Mouse (Mus musculus) C2C12 (cell line): ENCODE results near the gene C8a. TPM values are rescaled to one million over a fixed set of nuclear protein-coding genes. Genes with fewer than 3 reads are reported as not detected.

Experiments used
- H3K27me3 ChIP-seq: one replicate; pipeline ENCODE4 v1.6.1; 2011; ENCODE audit not compliant: control insufficient read depth, insufficient read depth, insufficient read length
- H3K36me3 ChIP-seq: one replicate; pipeline ENCODE4 v1.6.1; 2011; ENCODE audit not compliant: control insufficient read depth, insufficient read depth
- H3K4me3 ChIP-seq: one replicate; pipeline ENCODE4 v1.5.1; 2011; ENCODE audit warnings: mild to moderate bottlenecking, control low read depth; ENCODE audit not compliant: poor library complexity, insufficient read depth, severe bottlenecking
- H3K79me2 ChIP-seq: one replicate; pipeline ENCODE4 v1.6.1; 2011; ENCODE audit not compliant: control insufficient read depth, insufficient read depth
- H3K79me3 ChIP-seq: one replicate; pipeline ENCODE4 v1.6.1; 2011; ENCODE audit warnings: low read depth, control low read depth
- H3ac ChIP-seq: one replicate; pipeline ENCODE3; 2011; ENCODE audit warnings: low read depth; ENCODE audit not compliant: control insufficient read depth, insufficient read length
- CEBPB ChIP-seq: IDR thresholded peaks from one replicate; pipeline ENCODE4 v1.6.1; 2011; ENCODE audit warnings: low read depth, mild to moderate bottlenecking, control low read depth, moderate library complexity
- CTCF ChIP-seq: IDR thresholded peaks from one replicate; pipeline ENCODE4 v1.5.1; 2011; ENCODE audit not compliant: control insufficient read depth, insufficient read depth, insufficient read length
- FOSL1 ChIP-seq: IDR thresholded peaks from one replicate; pipeline ENCODE4 v1.8.0; 2011; ENCODE audit warnings: mild to moderate bottlenecking, low read length; ENCODE audit not compliant: poor library complexity, insufficient read depth, severe bottlenecking
- MAX ChIP-seq: IDR thresholded peaks from one replicate; pipeline ENCODE4 v1.6.1; 2011; ENCODE audit warnings: mild to moderate bottlenecking, control low read depth
- MYOD1 ChIP-seq: IDR thresholded peaks from one replicate; pipeline ENCODE4 v1.6.1; 2011; ENCODE audit warnings: low read depth; ENCODE audit not compliant: control insufficient read depth, insufficient read length
- MYOG ChIP-seq: IDR thresholded peaks from one replicate; pipeline ENCODE4 v1.6.1; 2011; ENCODE audit not compliant: control insufficient read depth, insufficient read length; ENCODE audit errors: extremely low read depth
- USF1 ChIP-seq: IDR thresholded peaks from one replicate; pipeline ENCODE4 v1.6.1; 2011; ENCODE audit warnings: low read depth, mild to moderate bottlenecking, control low read depth, moderate library complexity
- polyA plus RNA-seq: library from polyadenylated mRNA; unstranded; fragments of >200 nt; fragmentation: generic; extraction: Trizol; gene quantifications from one replicate; pipeline ENCODE4 v1.2.1, GENCODE M21; 2012; ENCODE audit warnings: missing spikeins

C8a gene
- polyA plus RNA-seq, 1 experiment, result not detected

DNA sequence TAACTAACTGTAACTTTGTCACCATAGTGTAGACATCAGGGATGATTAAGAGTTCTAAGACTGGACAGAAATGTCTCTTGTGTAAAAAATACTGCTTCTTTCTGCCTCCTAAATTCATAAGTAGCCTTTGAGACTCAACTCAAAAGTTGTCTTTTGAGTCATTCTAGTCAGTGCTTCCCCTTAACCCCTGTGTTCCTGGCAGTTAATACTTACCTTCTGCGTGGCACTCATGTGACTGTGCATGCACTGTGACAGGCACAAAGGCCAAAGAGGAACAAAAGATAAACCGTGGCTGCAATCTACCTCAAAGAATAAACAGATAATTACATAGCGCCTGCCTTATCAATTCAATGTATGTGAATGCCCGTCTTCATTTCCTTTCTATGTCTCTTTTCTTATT is 18.4 kb downstream of the C8a start:
- Histone ChIP-seq H3K79me3 (no peaks in the 10 kb centered on the region), H3K27me3 (no peaks in the 10 kb centered on the region), H3K4me3 (no peak overlapping the region), H3K36me3 (no peaks in the 10 kb centered on the region), H3ac (no peak overlapping the region), H3K79me2 (no peaks in the 10 kb centered on the region)
- TF ChIP-seq FOSL1 (no peak), MYOD1 (no peak), CTCF (no peak), MAX (no peak), MYOG (no peak), CEBPB (no peak), USF1 (no peak)

DNA sequence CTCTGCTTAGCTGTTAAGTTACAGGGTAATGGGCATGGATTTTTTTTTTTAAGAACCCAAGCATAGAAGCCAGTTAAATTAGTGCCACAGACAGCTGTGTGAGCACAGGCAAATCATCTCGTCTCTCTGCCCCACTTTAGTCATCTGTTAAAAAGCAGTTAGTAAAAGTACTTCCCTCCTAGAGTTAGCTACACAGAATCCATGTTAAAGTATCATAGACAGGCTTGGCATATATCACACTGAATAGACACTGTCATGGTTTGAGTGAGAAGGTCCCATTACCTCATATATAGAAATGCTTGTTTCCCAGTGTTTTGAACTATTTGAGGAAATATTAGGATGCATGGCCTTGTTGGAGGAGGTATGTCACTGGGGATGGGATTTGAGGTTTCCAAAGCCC is 19.2 kb downstream of the C8a start, which contains the start of gene Gm17662:
TSS of gene Gm17662 (plus strand) at position 301 of the 400 bp plus-strand sequence.
- no peak for TF ChIP-seq MYOG
- no peak for TF ChIP-seq FOSL1
- TF ChIP-seq CTCF, result no peak
- no peak for TF ChIP-seq MAX
- no peak for TF ChIP-seq USF1
- no peak for TF ChIP-seq CEBPB
- no peaks in the 10 kb centered on the region for H3K79me2 ChIP-seq
- H3K36me3 ChIP-seq, result no peaks in the 10 kb centered on the region
- H3ac ChIP-seq, result no peak within 1 kb of the TSS
- no peaks in the 10 kb centered on the region for H3K79me3 ChIP-seq
- no peaks in the 10 kb centered on the region for H3K27me3 ChIP-seq
- H3K4me3 ChIP-seq, result no peak within 1 kb of the TSS

DNA sequence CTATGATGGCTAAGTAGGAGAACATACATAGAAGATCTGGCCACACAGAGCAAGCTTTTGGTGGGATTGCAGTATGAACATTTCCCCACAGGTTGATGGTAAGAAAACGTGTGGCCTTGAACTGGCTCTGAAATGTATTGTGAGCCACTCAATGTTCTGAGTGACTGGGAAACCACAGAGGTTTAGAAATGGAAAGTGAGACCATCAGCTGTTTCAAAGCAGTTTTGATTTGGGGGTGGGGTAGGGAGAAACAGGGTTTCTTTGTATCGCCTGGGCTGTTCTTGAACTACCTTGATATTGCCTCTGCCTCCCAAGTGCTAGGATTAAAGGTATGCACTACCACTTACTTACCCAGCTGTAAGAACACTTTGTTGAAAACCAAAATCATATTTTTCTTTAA is 21.0 kb downstream of the C8a start:
- Histone ChIP-seq H3K79me2 (no peaks in the 10 kb centered on the region), H3K27me3 (no peaks in the 10 kb centered on the region), H3ac (no peak overlapping the region), H3K4me3 (no peak overlapping the region), H3K36me3 (no peaks in the 10 kb centered on the region), H3K79me3 (no peaks in the 10 kb centered on the region)
- TF ChIP-seq MYOD1, result no peak
- no peak for TF ChIP-seq MAX
- TF ChIP-seq CTCF, result no peak
- TF ChIP-seq CEBPB, result no peak
- no peak for TF ChIP-seq FOSL1
- TF ChIP-seq USF1, result no peak

DNA sequence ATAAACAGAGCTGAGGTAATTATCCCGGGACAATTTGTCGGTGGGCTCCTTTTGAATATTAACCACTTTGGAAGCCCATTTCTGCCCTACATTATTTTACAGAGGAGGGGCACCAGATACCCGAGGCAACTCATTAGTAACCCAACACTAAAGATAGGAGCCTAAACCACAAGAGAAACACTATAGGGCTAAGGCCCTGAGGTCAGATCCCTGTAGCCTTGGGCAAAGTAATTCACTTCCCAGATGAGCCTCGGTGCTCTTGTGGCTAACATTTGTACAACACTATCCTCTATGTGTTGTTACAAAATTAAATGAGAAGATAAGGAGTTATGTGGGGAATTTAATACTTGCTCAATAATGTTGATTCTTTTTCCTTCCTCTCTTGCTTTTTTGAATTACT is 32.7 kb downstream of the C8a start:
- no peaks in the 10 kb centered on the region for H3K27me3 ChIP-seq
- no peaks in the 10 kb centered on the region for H3K36me3 ChIP-seq
- H3ac ChIP-seq, result no peak overlapping the region
- H3K79me2 ChIP-seq, result no peaks in the 10 kb centered on the region
- no peak overlapping the region for H3K4me3 ChIP-seq
- TF ChIP-seq CEBPB (no peak), CTCF (no peak), MYOD1 (no peak), USF1 (no peak), FOSL1 (no peak), MYOG (no peak), MAX (no peak)
- H3K79me3 ChIP-seq, result no peaks in the 10 kb centered on the region

DNA sequence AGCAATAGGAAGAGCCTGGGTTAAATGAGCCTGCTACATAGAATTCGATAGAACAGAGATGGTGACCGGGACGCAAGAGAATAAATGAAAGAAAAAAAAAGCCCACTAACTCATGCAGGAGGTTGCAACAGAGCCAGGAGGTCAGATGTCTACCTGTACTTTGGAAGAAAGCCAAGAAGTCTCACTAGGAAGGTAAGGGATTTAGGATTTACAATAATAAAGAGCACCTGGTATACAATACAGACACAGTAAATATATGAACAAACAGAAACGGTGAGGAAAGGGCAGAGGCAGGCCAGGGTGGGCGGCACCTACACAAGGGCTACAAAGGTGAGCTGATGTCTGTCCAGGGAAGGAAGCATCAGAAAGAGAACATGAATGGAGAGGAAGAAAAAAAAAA is 34.0 kb downstream of the C8a start:
- Histone ChIP-seq H3K36me3 (no peaks in the 10 kb centered on the region), H3K27me3 (no peaks in the 10 kb centered on the region), H3K79me3 (no peaks in the 10 kb centered on the region), H3K4me3 (no peak overlapping the region), H3K79me2 (no peaks in the 10 kb centered on the region), H3ac (no peak overlapping the region)
- TF ChIP-seq CEBPB (no peak), FOSL1 (no peak), MYOD1 (no peak), USF1 (no peak), CTCF (no peak)

DNA sequence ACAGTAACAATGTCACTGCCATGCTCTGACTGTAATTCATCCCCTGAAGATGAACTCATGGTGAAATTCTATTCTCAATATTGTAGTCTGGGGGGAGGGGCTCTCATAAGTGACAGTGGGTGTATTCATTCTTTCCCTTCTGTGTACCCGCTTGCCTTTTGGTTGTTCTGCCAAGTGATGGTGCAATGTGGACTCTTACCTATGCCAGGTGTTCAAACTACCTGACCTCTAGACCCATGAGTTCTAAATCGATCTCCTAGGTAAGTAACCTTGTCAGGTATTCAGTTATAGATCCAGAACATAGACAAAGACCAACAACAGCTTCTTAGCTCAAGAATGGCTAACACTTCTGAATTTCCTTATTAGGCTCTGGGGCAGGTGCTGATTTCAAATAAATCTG is 37.9 kb downstream of the C8a start:
- no peaks in the 10 kb centered on the region for H3K27me3 ChIP-seq
- H3K79me3 ChIP-seq, result no peaks in the 10 kb centered on the region

More for the DNA sequence above, 37.9 kb downstream of the C8a start:
- no peaks in the 10 kb centered on the region for H3K79me2 ChIP-seq
- no peak overlapping the region for H3K4me3 ChIP-seq
- TF ChIP-seq MYOD1 (no peak), USF1 (no peak), MAX (no peak), CTCF (no peak), MYOG (no peak), CEBPB (no peak), FOSL1 (no peak)
- H3K36me3 ChIP-seq, result no peaks in the 10 kb centered on the region
- no peak overlapping the region for H3ac ChIP-seq
